Mouse (Mus musculus) layer of hippocampus, adult 8-10 months (tissue): Measurements from ENCODE around the gene Gm49361. TPM values are rescaled to one million over a fixed set of nuclear protein-coding genes. Genes with fewer than 3 reads are reported as not detected.

Experiments used
- DNase-seq, 2 experiments: peaks; one replicate each; pipeline ENCODE4 v3.0.0; 2022; ENCODE audit warnings: low spot score in 2 of 2
- total RNA-seq, 4 experiments: library from RNA; stranded (reverse); gene quantifications; 2 replicates each; pipeline ENCODE4 v1.2.4; 2022

Gene Gm49361
- total RNA-seq, 4 experiments from 2014 or later = 2.2 to 4.5 (median 3.4) TPM

DNA sequence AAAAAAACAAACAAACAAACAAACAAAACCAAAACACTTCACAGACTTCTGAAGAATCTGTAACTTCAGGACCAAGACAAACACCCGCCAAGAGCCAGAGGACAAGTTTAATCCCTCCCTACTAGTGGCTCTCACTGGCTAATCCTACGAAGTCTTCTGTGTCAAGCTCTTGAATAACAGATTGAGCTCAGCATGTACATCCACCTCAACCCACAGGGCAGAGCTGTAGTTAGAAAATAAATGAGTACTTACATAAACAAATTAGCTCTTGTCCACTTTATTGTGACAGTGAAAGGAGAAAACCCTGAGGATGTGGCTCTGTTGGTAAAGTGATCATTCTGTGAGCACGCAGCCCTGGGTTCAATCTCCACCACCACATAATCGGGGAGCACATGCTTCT lies 124.2 kb downstream of the Gm49361 start:
- DNase-seq = no peak

- no peak for DNase-seq
Measured at GRCm38 (mm10) chr14:57620598-57621236, 125.2 kb downstream of the Gm49361 start.

DNA sequence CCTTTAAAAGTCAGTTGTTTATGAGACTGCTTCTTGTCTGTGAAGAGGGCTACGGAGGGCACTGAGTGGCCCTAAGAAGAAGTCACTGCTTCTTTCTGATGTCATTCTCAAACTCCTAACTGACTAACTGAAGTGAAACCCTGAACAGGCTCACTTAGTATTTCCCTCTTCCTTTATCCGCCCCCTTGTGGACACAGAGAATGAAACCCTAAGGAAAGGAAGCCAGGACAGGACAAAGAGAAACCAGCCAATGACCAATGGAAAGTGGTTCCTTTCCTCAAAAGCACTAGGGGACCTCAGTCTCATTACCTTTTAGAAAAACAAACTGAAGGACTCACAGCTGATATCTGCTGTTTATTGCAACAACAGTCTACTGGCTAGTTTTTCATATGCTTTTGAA lies 126.4 kb downstream of the Gm49361 start:
- DNase-seq = no peak

DNA sequence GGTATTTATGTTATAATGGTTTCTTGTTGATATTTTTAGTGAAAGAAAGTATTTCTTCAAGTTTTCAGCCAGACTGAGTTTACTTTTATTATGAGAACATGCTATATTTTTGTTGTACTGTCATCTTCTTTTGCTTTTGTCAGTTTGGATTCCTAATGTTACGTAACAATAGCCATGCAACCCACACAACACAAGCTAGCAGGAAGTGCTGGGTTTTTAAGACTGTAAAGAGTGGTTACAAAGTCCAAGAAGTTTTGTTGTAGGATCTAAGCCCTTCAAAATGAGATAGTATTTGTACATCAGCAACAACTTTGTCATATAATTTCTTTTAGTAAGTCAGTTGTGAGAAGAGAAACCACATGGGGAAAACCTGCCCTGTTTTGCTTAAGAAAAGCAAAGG lies 128.2 kb downstream of the Gm49361 start:
- no peak for DNase-seq

DNA sequence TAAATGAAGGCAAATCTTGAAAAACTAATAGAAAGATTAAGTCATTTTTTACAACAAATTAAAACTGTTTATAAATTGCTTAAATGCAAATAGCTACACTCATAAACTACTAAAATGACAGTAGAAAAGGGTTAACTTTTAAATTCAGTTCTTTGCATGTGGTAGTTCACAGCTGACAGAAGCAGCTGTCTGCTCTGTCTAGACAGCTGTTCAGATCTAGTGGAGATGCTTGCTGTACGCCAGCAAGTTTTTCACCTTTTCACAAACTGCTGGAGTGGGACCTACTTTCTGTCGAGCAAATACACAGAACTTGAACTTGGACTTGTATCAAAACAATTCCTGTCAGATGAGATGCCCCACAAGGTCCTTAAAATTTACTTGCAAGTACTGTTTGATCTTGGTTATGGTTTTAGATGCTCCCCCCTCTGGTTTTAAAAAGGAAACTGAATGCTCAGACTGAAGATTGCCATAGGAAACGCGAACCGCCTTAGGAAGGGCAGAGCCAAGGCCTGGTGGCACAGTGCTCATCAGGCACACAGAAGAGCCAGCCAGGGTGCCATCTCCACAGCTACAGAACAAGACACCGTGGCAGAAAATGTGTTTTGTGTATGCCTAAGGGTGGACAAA lies 129.5 kb downstream of the Gm49361 start:
- no peak for DNase-seq

GRCm38 (mm10) chr14:57615828-57616227 lies 130.1 kb downstream of the Gm49361 start:
- no peak for DNase-seq

- no peak for DNase-seq
Measured at GRCm38 (mm10) chr14:57611034-57611433, 134.9 kb downstream of the Gm49361 start.

DNA sequence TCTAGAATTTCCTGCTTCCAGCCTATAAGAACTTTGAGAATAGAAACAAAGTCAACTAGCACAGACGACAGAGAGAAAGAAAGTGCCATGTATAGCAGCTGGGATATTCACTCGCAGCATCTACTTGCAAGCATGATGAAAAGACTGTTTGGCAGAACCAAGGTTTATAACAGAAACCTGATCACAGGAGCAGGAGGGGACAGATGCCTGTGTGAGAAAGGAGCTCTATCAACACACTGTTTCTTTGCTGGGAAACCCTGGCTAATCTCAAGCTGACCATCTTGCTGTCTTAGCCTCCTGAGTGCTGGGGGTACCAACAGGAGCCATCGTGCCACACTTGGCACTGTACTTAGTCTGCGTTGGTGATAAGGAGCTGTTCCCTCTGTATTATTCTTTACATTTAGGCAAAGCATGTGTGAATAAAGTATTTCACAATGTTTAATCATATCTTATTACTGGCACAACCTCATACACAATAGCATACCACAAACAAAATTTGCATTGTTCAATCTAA lies 136.0 kb downstream of the Gm49361 start:
- no peak for DNase-seq

GRCm38 (mm10) chr14:57607500-57607899 lies 138.4 kb downstream of the Gm49361 start:
- DNase-seq = peak; percentile 74 to 90

DNA sequence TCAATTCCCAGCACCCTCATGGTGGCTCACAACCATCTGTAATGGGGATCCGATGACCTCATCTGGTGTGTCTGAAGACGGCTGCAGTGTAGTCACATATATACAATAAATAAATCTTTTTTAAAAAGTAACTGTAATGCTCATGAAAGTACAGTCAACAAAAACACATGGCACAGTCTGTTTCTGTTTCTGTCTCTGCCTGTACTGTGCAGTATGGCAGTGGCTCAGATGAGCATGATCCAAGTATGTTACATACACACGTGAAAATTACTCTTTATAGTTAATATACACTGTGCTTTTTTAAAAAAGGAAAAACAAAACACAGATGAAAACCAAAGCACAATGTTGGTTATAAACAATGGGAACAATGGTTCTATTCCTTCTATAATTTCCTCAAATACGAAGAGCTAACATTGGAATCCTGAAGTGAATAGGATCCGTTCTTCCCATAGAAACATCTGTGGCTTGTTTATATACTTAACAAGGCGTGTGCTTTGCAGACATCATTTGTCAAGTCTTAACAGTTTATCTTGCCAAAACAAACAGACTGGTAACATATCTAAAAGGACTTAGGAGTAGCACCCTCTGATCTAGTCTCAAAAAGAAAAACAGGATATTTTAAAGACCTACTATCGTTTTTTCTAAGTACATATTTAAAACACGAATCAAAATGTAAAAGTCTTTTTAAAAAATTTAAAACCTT lies 139.1 kb downstream of the Gm49361 start:
- no peak for DNase-seq

- DNase-seq = no peak
Measured at GRCm38 (mm10) chr14:57593279-57593678, 152.6 kb downstream of the Gm49361 start.

Other genes starting within 250 kb of the Gm49361 start
- 10 to 100 TPM; 10.4 to 12.5 (median 10.9) TPM for gene Il17d, start 221.3 kb downstream of the Gm49361 start, total RNA-seq
- 10 to 100 TPM; 28.5 to 34.4 (median 32.4) TPM for gene Eef1akmt1, start 174.5 kb downstream of the Gm49361 start, total RNA-seq
- 10 to 100 TPM; 11.8 to 17.7 (median 14.4) TPM for gene Xpo4, start 80.7 kb downstream of the Gm49361 start, total RNA-seq
- 10 to 100 TPM; 43.6 to 46.3 (median 45.0) TPM for gene Lats2, start 12.3 kb upstream of the Gm49361 start, total RNA-seq
- gene Sap18, start 52.1 kb upstream of the Gm49361 start, total RNA-seq = 100 to 1,000 TPM in 1 of 4 experiments, 10 to 100 TPM in 3; 68.5 to 100 (median 78.2) TPM
- gene Ska3, start 80.1 kb upstream of the Gm49361 start, total RNA-seq = 1 to 10 TPM in 1 of 4 experiments, under 1 TPM in 3; 0.81 to 2.1 (median 0.92) TPM
- 10 to 100 TPM; 57.5 to 69.7 (median 63.6) TPM for gene Mrpl57, start 80.1 kb upstream of the Gm49361 start, total RNA-seq
- 10 to 100 TPM; 43.9 to 48.4 (median 46.2) TPM for gene Zdhhc20, start 144.2 kb upstream of the Gm49361 start, total RNA-seq